ENCODE assay signal across 12 mouse cellular contexts in the genomic region with DNA sequence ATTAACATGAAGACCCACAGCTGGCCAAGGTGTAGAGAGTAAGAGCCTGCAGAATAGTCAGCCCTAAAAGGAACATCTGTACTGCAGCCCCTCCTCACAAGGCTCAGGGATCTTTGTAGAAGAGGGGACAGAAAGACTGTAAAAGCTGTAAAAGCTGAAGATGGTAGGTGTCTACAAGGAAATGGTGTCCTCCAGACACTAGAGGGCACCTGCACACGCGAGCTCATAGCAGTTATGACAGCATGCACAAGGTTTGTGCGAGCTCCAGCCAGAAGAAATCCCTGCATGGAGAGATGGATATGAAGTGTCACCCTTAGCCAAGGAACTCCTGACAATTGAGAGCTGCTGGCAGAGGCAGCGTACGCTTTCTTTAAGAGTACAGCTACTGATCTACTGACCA. TPM values are rescaled to one million over a fixed set of nuclear protein-coding genes. Genes with fewer than 3 reads are reported as not detected.
DNase-seq lines count a peak whose midpoint lies in the region; ATAC-seq and TF ChIP-seq lines count a peak whose summit lies in the region.
"Had no signal": no experiment of that assay in that cellular context is flagged by ENCODE, and none has a peak within 500 bp of the region (broad histone marks: within the 10 kb centered on the region; RNA-seq: fewer than 3 reads in every experiment).

No protein-coding gene starts in this region.

- intact Hi-C loops in gastrocnemius, adult 2 months (cut with DNase I) = loop anchor here (5.0 kb wide), 1 partner anchor 157 kb away; no protein-coding TSS in a partner anchor
- intact Hi-C loops in gastrocnemius, postnatal 14 days (cut with DNase I; ENCODE audit: low total_unique reads) = loop anchor here (10.0 kb wide), 1 partner anchor 154 kb away; no protein-coding TSS in a partner anchor

- no peaks in the 10 kb centered on the region for H3K4me1 ChIP-seq in lung, postnatal 0 days (ENCODE audit: insufficient read depth, low read depth, low read length)
- H3K4me1 ChIP-seq in liver, postnatal 0 days (ENCODE audit: insufficient read depth) = no peaks in the 10 kb centered on the region
- H3K4me1 ChIP-seq: embryonic facial prominence, embryonic 12.5 days; heart, embryonic 10.5 days; hindbrain, embryonic 12.5 days had no signal

- H3K36me3 ChIP-seq in lung, postnatal 0 days (ENCODE audit: insufficient read depth, low read length) = no peaks in the 10 kb centered on the region
- H3K36me3 ChIP-seq in liver, postnatal 0 days (replicated peaks; ENCODE audit: insufficient read depth, low read length) = no peaks in the 10 kb centered on the region
- H3K36me3 ChIP-seq: embryonic facial prominence, embryonic 12.5 days; heart, embryonic 10.5 days; hindbrain, embryonic 12.5 days had no signal

- no peak for ATAC-seq in lung, postnatal 0 days
- no peak for ATAC-seq in liver, postnatal 0 days

- DNase-seq in gastrocnemius, adult 2 months = no peak
- DNase-seq in gastrocnemius, postnatal 14 days = no peak
- no peak for DNase-seq in lung, postnatal 0 days (ENCODE audit: low spot score)
- no peak for DNase-seq in lung, postnatal 10 days
- peak; percentile 33 for DNase-seq in ES-CJ7 (ENCODE audit: low read depth, low spot score)
- no peak for DNase-seq in liver, postnatal 0 days
- no peak for DNase-seq in cerebellum, postnatal 4 days (ENCODE audit: low spot score in 2 of 2)
- DNase-seq in urinary bladder, adult 18-20 months (ENCODE audit: low spot score in 2 of 2) = no peak

- no peak overlapping the region for H3K4me2 ChIP-seq in lung, postnatal 0 days (replicated peaks; ENCODE audit: low read depth, low read length)
- H3K4me2 ChIP-seq in liver, postnatal 0 days (ENCODE audit: low read depth, low read length) = no peak overlapping the region
- H3K4me2 ChIP-seq: embryonic facial prominence, embryonic 12.5 days; hindbrain, embryonic 12.5 days had no signal

- WGBS in lung, postnatal 0 days = 48% methylated on average over 5 of the region's 5 CpGs
- 55% methylated on average over 5 of the region's 5 CpGs for WGBS in liver, postnatal 0 days (ENCODE audit: insufficient replicate concordance)

- no peak overlapping the region for H3K27ac ChIP-seq in gastrocnemius, adult 2 months
- no peak overlapping the region for H3K27ac ChIP-seq in lung, postnatal 0 days (ENCODE audit: low read length)
- no peak overlapping the region for H3K27ac ChIP-seq in liver, postnatal 0 days (ENCODE audit: low read depth)
- H3K27ac ChIP-seq: embryonic facial prominence, embryonic 12.5 days; heart, embryonic 10.5 days; hindbrain, embryonic 12.5 days; left cerebral cortex, adult 2 months had no signal

- no peaks in the 10 kb centered on the region for H3K27me3 ChIP-seq in lung, postnatal 0 days (replicated peaks; ENCODE audit: insufficient read depth, low read length)
- H3K27me3 ChIP-seq in liver, postnatal 0 days (ENCODE audit: insufficient read depth, low read length) = no peaks in the 10 kb centered on the region
- H3K27me3 ChIP-seq: embryonic facial prominence, embryonic 12.5 days; hindbrain, embryonic 12.5 days had no signal

- no peaks in the 10 kb centered on the region for H3K9me3 ChIP-seq in lung, postnatal 0 days (ENCODE audit: low read length)
- H3K9me3 ChIP-seq in liver, postnatal 0 days (ENCODE audit: low read length) = no peaks in the 10 kb centered on the region
- H3K9me3 ChIP-seq: embryonic facial prominence, embryonic 12.5 days; heart, embryonic 10.5 days; hindbrain, embryonic 12.5 days had no signal

- H3K9ac ChIP-seq in lung, postnatal 0 days (replicated peaks; ENCODE audit: low read depth) = no peak overlapping the region
- H3K9ac ChIP-seq in liver, postnatal 0 days (replicated peaks) = no peak overlapping the region
- H3K9ac ChIP-seq: embryonic facial prominence, embryonic 12.5 days; hindbrain, embryonic 12.5 days had no signal

- no peak overlapping the region for H3K4me3 ChIP-seq in gastrocnemius, adult 2 months
- no peak overlapping the region for H3K4me3 ChIP-seq in lung, postnatal 0 days (ENCODE audit: low read depth, low read length)
- H3K4me3 ChIP-seq in liver, postnatal 0 days (ENCODE audit: low read depth, low read length) = no peak overlapping the region
- H3K4me3 ChIP-seq: embryonic facial prominence, embryonic 12.5 days; heart, embryonic 10.5 days; hindbrain, embryonic 12.5 days; left cerebral cortex, adult 2 months had no signal

- no peak for TF ChIP-seq EP300 in lung, postnatal 0 days (IDR thresholded peaks at IDR 0.05)
- TF ChIP-seq EP300 in liver, postnatal 0 days (IDR thresholded peaks at IDR 0.05; ENCODE audit: low read depth) = no peak

- TF ChIP-seq CTCF in gastrocnemius, adult 2 months (IDR thresholded peaks at IDR 0.05) = peak; percentile 16; the same call in 1 of the 2 replicates
- TF ChIP-seq CTCF in lung, postnatal 0 days (IDR thresholded peaks at IDR 0.05) = peak; percentile 52
- TF ChIP-seq CTCF in liver, postnatal 0 days (IDR thresholded peaks at IDR 0.05; ENCODE audit: low read depth) = peak; percentile 41

RNA-seq across cellular contexts. Expression of gene Gnl3l, which starts 56.4 kb away (rescaled TPM):
- 10 to 100 TPM; 37.0 to 49.5 TPM for total RNA-seq in gastrocnemius, adult 2 months (2021)
- 10 to 100 TPM; 32.9 to 35.0 TPM for total RNA-seq in gastrocnemius, postnatal 14 days (2021)
- polyA plus RNA-seq in lung, postnatal 0 days (2015; fragmentation: Nextera tagmentation; extraction: Ambion mirVana) = 11.9 and 13.0 TPM in 2 replicates
- polyA plus RNA-seq in liver, postnatal 0 days (2015; fragmentation: Nextera tagmentation; extraction: Ambion mirVana) = 5.4 and 7.0 TPM in 2 replicates
